Mouse (Mus musculus) MEL (cell line): ENCODE results near the gene Ubl5.

Experiments
- CTCF ChIP-seq, 3 experiments: IDR thresholded peaks in 2 of 3; conservative IDR thresholded peaks in 1 of 3; 2 replicates each; pipeline ENCODE4 v1.5.1; 2011 to 2012; ENCODE audit warnings: low read length in 3 of 3, low read depth in 2 of 3, mild to moderate bottlenecking in 2 of 3, improper control_type of control experiment in 1 of 3, inconsistent platforms in 1 of 3, mixed read lengths in 1 of 3, moderate library complexity in 1 of 3; ENCODE audit not compliant: control insufficient read depth in 1 of 3, insufficient read depth in 1 of 3, poor library complexity in 1 of 3, severe bottlenecking in 1 of 3
- E2F4 ChIP-seq: IDR thresholded peaks from 2 replicates; pipeline ENCODE4 v1.6.1; 2011; ENCODE audit warnings: low read depth, low read length, improper control_type of control experiment, borderline replicate concordance
- MAFK ChIP-seq: IDR thresholded peaks from 2 replicates; pipeline ENCODE4 v1.6.1; 2011; ENCODE audit warnings: low read depth, mild to moderate bottlenecking, low read length, improper control_type of control experiment, borderline replicate concordance
- MAX ChIP-seq: IDR thresholded peaks from 2 replicates; pipeline ENCODE4 v1.6.1; 2011; ENCODE audit warnings: low read length, improper control_type of control experiment
- MEF2A ChIP-seq: IDR thresholded peaks from 2 replicates; pipeline ENCODE4 v1.6.1; 2014; ENCODE audit warnings: low read depth, mild to moderate bottlenecking, inconsistent platforms, low read length, improper control_type of control experiment; ENCODE audit not compliant: poor library complexity, insufficient replicate concordance, severe bottlenecking; ENCODE audit errors: extremely low read depth
- MYC ChIP-seq: IDR thresholded peaks from 2 replicates; pipeline ENCODE4 v1.6.1; 2011; ENCODE audit warnings: low read depth, mild to moderate bottlenecking, low read length, improper control_type of control experiment, moderate library complexity
- POLR2A ChIP-seq, 2 experiments: IDR thresholded peaks; 2 replicates each; pipeline ENCODE4 v1.6.1; 2011 to 2012; ENCODE audit warnings: low read length in 2 of 2, mild to moderate bottlenecking in 2 of 2, control low read depth in 1 of 2, improper control_type of control experiment in 1 of 2, low read depth in 1 of 2, moderate library complexity in 1 of 2; ENCODE audit not compliant: control insufficient read depth in 1 of 2, insufficient read depth in 1 of 2, poor library complexity in 1 of 2
- POLR2AphosphoS5 ChIP-seq: IDR thresholded peaks from 2 replicates; pipeline ENCODE4 v1.6.1; 2012; ENCODE audit warnings: low read depth, borderline replicate concordance, mild to moderate bottlenecking, inconsistent platforms, low read length, moderate library complexity, mixed read lengths
- TCF12 ChIP-seq: IDR thresholded peaks from 2 replicates; pipeline ENCODE4 v1.6.1; 2014; ENCODE audit warnings: low read depth, mild to moderate bottlenecking, inconsistent platforms, low read length, improper control_type of control experiment, moderate library complexity

GRCm38 (mm10) chr9:20694721-20695235, 52.1 kb downstream of the Ubl5 start:
- TF ChIP-seq MYC = no peak
- no peak for TF ChIP-seq POLR2A (IDR thresholded peaks at IDR 0.05; ENCODE audit: control insufficient read depth in 1 of 2, insufficient read depth in 1 of 2, low read depth in 1 of 2, low read length in 2 of 2, poor library complexity in 1 of 2)
- TF ChIP-seq MEF2A = no peak
- no peak for TF ChIP-seq POLR2AphosphoS5
- no peak for TF ChIP-seq TCF12
- TF ChIP-seq MAX = no peak
- no peak for TF ChIP-seq CTCF (IDR thresholded peaks at IDR 0.05 in 2 of 3, conservative IDR thresholded peaks at IDR 0.05 in 1 of 3; ENCODE audit: control insufficient read depth in 1 of 3, insufficient read depth in 1 of 3, low read depth in 2 of 3, low read length in 3 of 3, poor library complexity in 1 of 3, severe bottlenecking in 1 of 3)
- no peak for TF ChIP-seq E2F4
- no peak for TF ChIP-seq MAFK
